Mouse (Mus musculus) bone marrow macrophage, adult 2 months (primary cell): Measurements from ENCODE around the gene Utp20.

Experiments
- CTCF ChIP-seq: IDR thresholded peaks from 2 replicates; pipeline ENCODE4 v1.5.1; 2012; ENCODE audit warnings: low read depth, mild to moderate bottlenecking, low read length, moderate library complexity
- POLR2A ChIP-seq: IDR thresholded peaks from 2 replicates; pipeline ENCODE4 v1.6.1; 2012; ENCODE audit warnings: mild to moderate bottlenecking, low read depth, low read length, borderline replicate concordance

- TF ChIP-seq POLR2A (no peak), CTCF (no peak)
These were observed 27.2 kb downstream of the Utp20 start for GRCm38 (mm10) chr10:88799381-88799780.
